Mouse (Mus musculus) bone marrow macrophage, adult 2 months (primary cell): Measurements from ENCODE around the gene Lpcat2.

ENCODE experiments used
- CTCF ChIP-seq: IDR thresholded peaks from 2 replicates; pipeline ENCODE4 v1.5.1; 2012; ENCODE audit warnings: low read depth, mild to moderate bottlenecking, low read length, moderate library complexity
- POLR2A ChIP-seq: IDR thresholded peaks from 2 replicates; pipeline ENCODE4 v1.6.1; 2012; ENCODE audit warnings: mild to moderate bottlenecking, low read depth, low read length, borderline replicate concordance

- TF ChIP-seq CTCF, result no peak
- TF ChIP-seq POLR2A, result no peak
Measured at GRCm38 (mm10) chr8:92870281-92870680, 15.1 kb downstream of the Lpcat2 start.
